Mouse (Mus musculus): ENCODE data around the gene Tes. TPM values are rescaled to one million over a fixed set of nuclear protein-coding genes. Genes with fewer than 3 reads are reported as not detected.

The Tes gene
- polyA plus RNA-seq (2014; fragmentation: Illumina TruSeq; extraction: RNeasy Lipid Tissue Mini Kit (QIAGEN cat#74804); ENCODE audit: low read depth, low replicate concordance), result 32.7 TPM

GRCm38 (mm10) chr6:17064936-17065790 lies at the start of gene Tes:
Gene Tes (plus strand): TSS chr6:17065149.

Other genes starting within 250 kb of the Tes start
- gene Tfec, start 166.7 kb upstream of the Tes start, polyA plus RNA-seq (2014; fragmentation: Illumina TruSeq; extraction: RNeasy Lipid Tissue Mini Kit (QIAGEN cat#74804); ENCODE audit: low read depth, low replicate concordance), result 0.11 TPM
- gene Cav2, start 216.0 kb downstream of the Tes start, polyA plus RNA-seq (2014; fragmentation: Illumina TruSeq; extraction: RNeasy Lipid Tissue Mini Kit (QIAGEN cat#74804); ENCODE audit: low read depth, low replicate concordance), result 5.8 TPM
- gene Cav1, start 241.2 kb downstream of the Tes start, polyA plus RNA-seq (2014; fragmentation: Illumina TruSeq; extraction: RNeasy Lipid Tissue Mini Kit (QIAGEN cat#74804); ENCODE audit: low read depth, low replicate concordance), result 16.4 TPM

Measured in testis, adult 10 weeks (tissue).